Mouse (Mus musculus) hindbrain, embryonic 14.5 days (tissue): ENCODE measurements around the gene Gpr61. TPM values are rescaled to one million over a fixed set of nuclear protein-coding genes. Genes with fewer than 3 reads are reported as not detected.

Experiments
- ATAC-seq: fragments of 200-750 bp; cut with Nextera tagmentation; 2 replicates; pipeline ENCODE4 v1.8.0; 2017; ENCODE audit warnings: moderate number of reproducible peaks, mild to moderate bottlenecking, moderate TSS enrichment, moderate library complexity; ENCODE audit not compliant: low FRiP score
- DNase-seq: peaks from one replicate; pipeline ENCODE4 v3.0.0-alpha.2; 2015; ENCODE audit warnings: low spot score
- H3K27ac ChIP-seq: fragments of 300-500 bp; sonication (generic); 2 replicates; pipeline ENCODE4 v1.5.1; 2014; ENCODE audit warnings: mild to moderate bottlenecking, moderate library complexity
- H3K27me3 ChIP-seq: fragments of 300-500 bp; sonication (generic); 2 replicates; pipeline ENCODE4 v1.6.1; 2014; ENCODE audit warnings: mild to moderate bottlenecking, low read length, mixed read lengths; ENCODE audit not compliant: control insufficient read depth, insufficient read depth
- H3K36me3 ChIP-seq: fragments of 300-500 bp; sonication (generic); replicated peaks from 2 replicates; pipeline ENCODE4 v1.6.1; 2014; ENCODE audit not compliant: control insufficient read depth, insufficient read depth
- H3K4me1 ChIP-seq: fragments of 300-500 bp; sonication (generic); replicated peaks from 2 replicates; pipeline ENCODE4 v1.6.1; 2014; ENCODE audit warnings: antibody characterized with exemption, low read length, mixed read lengths; ENCODE audit not compliant: control insufficient read depth, insufficient read depth
- H3K4me2 ChIP-seq: fragments of 300-500 bp; sonication (generic); replicated peaks from 2 replicates; pipeline ENCODE4 v1.6.1; 2014; ENCODE audit warnings: mild to moderate bottlenecking, moderate library complexity
- H3K4me3 ChIP-seq: fragments of 300-500 bp; sonication (generic); replicated peaks from 2 replicates; pipeline ENCODE4 v1.5.1; 2014; ENCODE audit warnings: mild to moderate bottlenecking, low read length
- H3K9ac ChIP-seq: fragments of 300-500 bp; sonication (generic); 2 replicates; pipeline ENCODE4 v1.6.1; 2014
- H3K9me3 ChIP-seq: fragments of 300-500 bp; sonication (generic); 2 replicates; pipeline ENCODE4 v1.6.1; 2016; ENCODE audit warnings: low read length; ENCODE audit not compliant: control insufficient read depth
- WGBS: fragments of 180-500 bp; shearing (Covaris S2); extraction: QIAGEN DNeasy Blood & Tissue Kit; methylation state at CpG from one replicate; pipeline ENCODE4 v1.1.7; 2014; 5-methylcytosine and 5-hydroxymethylcytosine counted together
- polyA plus RNA-seq: library from polyadenylated mRNA; unstranded; fragments of >200 nt; fragmentation: Nextera tagmentation; extraction: Ambion mirVana; gene quantifications from 2 replicates; pipeline ENCODE4 v1.2.1, GENCODE M21; 2014

The Gpr61 gene
- polyA plus RNA-seq, 1 experiment from 2014 or later: 3.6 TPM

- Histone ChIP-seq H3K9me3 (no peaks in the 10 kb centered on the region), H3K27ac (peak overlapping the region; percentile 83), H3K4me3 (no peak overlapping the region), H3K27me3 (no peaks in the 10 kb centered on the region), H3K9ac (peak overlapping the region; percentile 17; the same call in 1 of the 2 replicates), H3K4me1 (peaks cover 35% of the 10 kb centered on the region), H3K36me3 (peaks cover 16% of the 10 kb centered on the region), H3K4me2 (no peak overlapping the region)
- DNase-seq (no peak), ATAC-seq (0 out of 2 replicates have a peak, but pooled peaks have one; percentile 14)
- 65% methylated on average over 7 of the region's 7 CpGs for WGBS
Observed at GRCm38 (mm10) chr3:108195941-108196590, 41.4 kb upstream of the Gpr61 start.

- Histone ChIP-seq H3K9ac (no peak overlapping the region), H3K9me3 (no peaks in the 10 kb centered on the region), H3K4me1 (peaks cover 28% of the 10 kb centered on the region), H3K4me3 (no peak overlapping the region), H3K27me3 (no peaks in the 10 kb centered on the region), H3K4me2 (no peak overlapping the region), H3K27ac (peak overlapping the region; percentile 83; the same call in 1 of the 2 replicates), H3K36me3 (peaks cover 16% of the 10 kb centered on the region)
- DNase-seq (no peak), ATAC-seq (no peak)
- WGBS: 83% methylated on average over 4 of the region's 4 CpGs
Observed at GRCm38 (mm10) chr3:108195287-108195686, 40.6 kb upstream of the Gpr61 start.

GRCm38 (mm10) chr3:108193686-108194085 lies 39.0 kb upstream of the Gpr61 start:
- Histone ChIP-seq H3K27ac (no peak overlapping the region), H3K9ac (no peak overlapping the region), H3K27me3 (no peaks in the 10 kb centered on the region), H3K4me1 (peaks cover 31% of the 10 kb centered on the region), H3K36me3 (peaks cover 8% of the 10 kb centered on the region), H3K9me3 (no peaks in the 10 kb centered on the region), H3K4me2 (no peak overlapping the region), H3K4me3 (no peak overlapping the region)
- WGBS: 84% methylated on average over 4 of the region's 4 CpGs
- DNase-seq (no peak), ATAC-seq (no peak)

- 78% methylated on average over 5 of the region's 5 CpGs for WGBS
- H3K4me1 ChIP-seq: peaks cover 20% of the 10 kb centered on the region
- H3K36me3 ChIP-seq: peaks cover 14% of the 10 kb centered on the region; the same call in 1 of the 2 replicates
- no peak overlapping the region for H3K9ac ChIP-seq
- no peaks in the 10 kb centered on the region for H3K27me3 ChIP-seq
- no peaks in the 10 kb centered on the region for H3K9me3 ChIP-seq
- H3K27ac ChIP-seq: no peak overlapping the region
- H3K4me2 ChIP-seq: no peak overlapping the region
- ATAC-seq: no peak
- H3K4me3 ChIP-seq: no peak overlapping the region
- DNase-seq: no peak
Observed at GRCm38 (mm10) chr3:108189897-108190296, 35.2 kb upstream of the Gpr61 start.

- H3K9ac ChIP-seq: no peak overlapping the region
- ATAC-seq (no peak), DNase-seq (no peak)
- H3K4me2 ChIP-seq: no peak overlapping the region; the same call in 1 of the 2 replicates
- H3K4me3 ChIP-seq: no peak overlapping the region
- peaks cover 20% of the 10 kb centered on the region for H3K4me1 ChIP-seq
- peaks cover 3% of the 10 kb centered on the region; the same call in 1 of the 2 replicates for H3K27me3 ChIP-seq
- 63% methylated on average over 9 of the region's 9 CpGs for WGBS
- H3K36me3 ChIP-seq: peaks cover 14% of the 10 kb centered on the region; the same call in 1 of the 2 replicates
- H3K9me3 ChIP-seq: no peaks in the 10 kb centered on the region
- no peak overlapping the region for H3K27ac ChIP-seq
Observed at GRCm38 (mm10) chr3:108188716-108189490, 34.2 kb upstream of the Gpr61 start.

- Histone ChIP-seq H3K27ac (no peak overlapping the region), H3K36me3 (peaks cover 14% of the 10 kb centered on the region; the same call in 1 of the 2 replicates), H3K4me1 (peaks cover 17% of the 10 kb centered on the region), H3K9me3 (no peaks in the 10 kb centered on the region), H3K27me3 (peaks cover 3% of the 10 kb centered on the region; the same call in 1 of the 2 replicates), H3K4me3 (peak overlapping the region; percentile 73), H3K4me2 (peak overlapping the region; percentile 81), H3K9ac (peak overlapping the region; percentile 79)
- ATAC-seq: no peak; the same call in 1 of the 2 replicates
- DNase-seq: no peak
- 57% methylated on average over 20 of the region's 20 CpGs for WGBS
Observed at GRCm38 (mm10) chr3:108187111-108187795, 32.6 kb upstream of the Gpr61 start.

- WGBS: 1% methylated on average over 70 of the region's 100 CpGs
- peaks cover 8% of the 10 kb centered on the region; the same call in 1 of the 2 replicates for H3K36me3 ChIP-seq
- H3K4me1 ChIP-seq: peaks cover 17% of the 10 kb centered on the region
- peak within 1 kb of the TSS; percentile 73 for H3K27ac ChIP-seq
- H3K4me2 ChIP-seq: peak within 1 kb of the TSS; percentile 81
- no peaks in the 10 kb centered on the region for H3K9me3 ChIP-seq
- H3K9ac ChIP-seq: peak within 1 kb of the TSS; percentile 79
- DNase-seq (peak; percentile 67), ATAC-seq (peak; percentile 74)
- peaks cover 3% of the 10 kb centered on the region; the same call in 1 of the 2 replicates for H3K27me3 ChIP-seq
- peak within 1 kb of the TSS; percentile 73 for H3K4me3 ChIP-seq
Observed at GRCm38 (mm10) chr3:108186098-108187047, 31.7 kb upstream of the Gpr61 start, which contains the start of gene Amigo1. Gene Amigo1, plus strand, starts transcription at chr3:108186335.

- peak overlapping the region; percentile 73 for H3K4me3 ChIP-seq
- ATAC-seq (0 out of 2 replicates have a peak, but pooled peaks have one; percentile 47), DNase-seq (no peak)
- H3K9ac ChIP-seq: peak overlapping the region; percentile 79; the same call in 1 of the 2 replicates
- peaks cover 3% of the 10 kb centered on the region; the same call in 1 of the 2 replicates for H3K27me3 ChIP-seq
- peaks cover 7% of the 10 kb centered on the region; the same call in 1 of the 2 replicates for H3K36me3 ChIP-seq
- no peak overlapping the region for H3K27ac ChIP-seq
- peaks cover 17% of the 10 kb centered on the region for H3K4me1 ChIP-seq
- peak overlapping the region; percentile 81 for H3K4me2 ChIP-seq
- H3K9me3 ChIP-seq: no peaks in the 10 kb centered on the region
- WGBS: 3% methylated on average over 16 of the region's 16 CpGs
Observed at GRCm38 (mm10) chr3:108185460-108186097, 30.9 kb upstream of the Gpr61 start.
